Mouse (Mus musculus): ENCODE data around the gene Ddx46.

GRCm38 (mm10) chr13:55606899-55607623 is 27.8 kb upstream of the Ddx46 start:
- TF ChIP-seq CTCF (IDR thresholded peaks at IDR 0.05) = no peak
- TF ChIP-seq EP300 (IDR thresholded peaks at IDR 0.05) = no peak
